Mouse (Mus musculus): ENCODE measurements around the gene Slc32a1. TPM values are rescaled to one million over a fixed set of nuclear protein-coding genes. Genes with fewer than 3 reads are reported as not detected.

The Slc32a1 gene
- total RNA-seq, 1 experiment from 2014 or later: not detected

- no peak for ATAC-seq (replicated peaks in 1 of 2; ENCODE audit: insufficient read depth in 1 of 2, low FRiP score in 2 of 2, low TSS enrichment in 1 of 2, low read depth in 1 of 2, poor library complexity in 2 of 2, severe bottlenecking in 2 of 2)
These were observed 32.0 kb downstream of the Slc32a1 start for GRCm38 (mm10) chr2:158642587-158642986.

- peak; percentile 57 to 58; a peak in 3 of 4 replicates for ATAC-seq (replicated peaks in 1 of 2; ENCODE audit: insufficient read depth in 1 of 2, low FRiP score in 2 of 2, low TSS enrichment in 1 of 2, low read depth in 1 of 2, poor library complexity in 2 of 2, severe bottlenecking in 2 of 2)
These were observed 33.2 kb downstream of the Slc32a1 start for GRCm38 (mm10) chr2:158643791-158644190.

GRCm38 (mm10) chr2:158651159-158651908 is 40.8 kb downstream of the Slc32a1 start:
- peak; percentile 82 to 92 for ATAC-seq (replicated peaks in 1 of 2; ENCODE audit: insufficient read depth in 1 of 2, low FRiP score in 2 of 2, low TSS enrichment in 1 of 2, low read depth in 1 of 2, poor library complexity in 2 of 2, severe bottlenecking in 2 of 2)

- peak; percentile 19 to 68; a peak in 3 of 4 replicates for ATAC-seq (replicated peaks in 1 of 2; ENCODE audit: insufficient read depth in 1 of 2, low FRiP score in 2 of 2, low TSS enrichment in 1 of 2, low read depth in 1 of 2, poor library complexity in 2 of 2, severe bottlenecking in 2 of 2)
These were observed 42.4 kb downstream of the Slc32a1 start for GRCm38 (mm10) chr2:158652985-158653384.

GRCm38 (mm10) chr2:158654717-158655116 is 44.1 kb downstream of the Slc32a1 start:
- no peak for ATAC-seq (replicated peaks in 1 of 2; ENCODE audit: insufficient read depth in 1 of 2, low FRiP score in 2 of 2, low TSS enrichment in 1 of 2, low read depth in 1 of 2, poor library complexity in 2 of 2, severe bottlenecking in 2 of 2)

GRCm38 (mm10) chr2:158655806-158656205 is 45.2 kb downstream of the Slc32a1 start:
- ATAC-seq (replicated peaks in 1 of 2; ENCODE audit: insufficient read depth in 1 of 2, low FRiP score in 2 of 2, low TSS enrichment in 1 of 2, low read depth in 1 of 2, poor library complexity in 2 of 2, severe bottlenecking in 2 of 2): no peak

- peak; percentile 95 to 97 for ATAC-seq (replicated peaks in 1 of 2; ENCODE audit: insufficient read depth in 1 of 2, low FRiP score in 2 of 2, low TSS enrichment in 1 of 2, low read depth in 1 of 2, poor library complexity in 2 of 2, severe bottlenecking in 2 of 2)
These were observed 48.3 kb downstream of the Slc32a1 start for GRCm38 (mm10) chr2:158658822-158659221.

- no peak for ATAC-seq (replicated peaks in 1 of 2; ENCODE audit: insufficient read depth in 1 of 2, low FRiP score in 2 of 2, low TSS enrichment in 1 of 2, low read depth in 1 of 2, poor library complexity in 2 of 2, severe bottlenecking in 2 of 2)
These were observed 48.8 kb downstream of the Slc32a1 start for GRCm38 (mm10) chr2:158659346-158659745.

- ATAC-seq (replicated peaks in 1 of 2; ENCODE audit: insufficient read depth in 1 of 2, low FRiP score in 2 of 2, low TSS enrichment in 1 of 2, low read depth in 1 of 2, poor library complexity in 2 of 2, severe bottlenecking in 2 of 2): no peak
These were observed 54.5 kb downstream of the Slc32a1 start, which contains the start of gene Ppp1r16b for GRCm38 (mm10) chr2:158665098-158665497. Ppp1r16b (plus strand) TSS chr2:158665398.

Other genes with a start within 250 kb of the Slc32a1 start
- gene Snhg11, start 235.1 kb upstream of the Slc32a1 start, total RNA-seq (2017): not detected in 2 replicates
- 32.8 and 43.0 TPM in 2 replicates for gene Ralgapb, start 200.9 kb upstream of the Slc32a1 start, total RNA-seq (2017)
- not detected in 2 replicates for gene Adig, start 108.2 kb upstream of the Slc32a1 start, total RNA-seq (2017)
- not detected in 2 replicates for gene Arhgap40, start 98.0 kb upstream of the Slc32a1 start, total RNA-seq (2017)
- 14.7 and 18.9 TPM in 2 replicates for gene Actr5, start 14.1 kb downstream of the Slc32a1 start, total RNA-seq (2017)
- gene Ppp1r16b, start 54.6 kb downstream of the Slc32a1 start, total RNA-seq (2017): 3.9 and 5.6 TPM in 2 replicates
- gene Fam83d, start 157.3 kb downstream of the Slc32a1 start, total RNA-seq (2017): 3.5 and 6.6 TPM in 2 replicates
- gene Dhx35, start 184.0 kb downstream of the Slc32a1 start, total RNA-seq (2017): 13.1 and 23.1 TPM in 2 replicates